Comparison of ENCODE assay signal across 21 mouse cellular contexts in genomic region chr12:33267965-33268364, GRCm38 (mm10).
DNase-seq lines count a peak whose midpoint lies in the region; ATAC-seq and TF ChIP-seq lines count a peak whose summit lies in the region.
"Had no signal": no experiment of that assay in that cellular context is flagged by ENCODE, and none has a peak within 500 bp of the region (broad histone marks: within the 10 kb centered on the region; RNA-seq: fewer than 3 reads in every experiment).

No protein-coding gene starts in this region.

- DNase-seq in frontal cortex, adult 2 months (ENCODE audit: extremely low spot score in 1 of 2, low spot score in 1 of 2), result no peak
- DNase-seq in kidney, postnatal 25 days, result no peak
- no peak for DNase-seq in stomach, postnatal 0 days (ENCODE audit: low spot score)
- no peak for DNase-seq in spleen, adult 18-20 months
- DNase-seq: adrenal gland, postnatal 36 days; B cell, adult 2 months; cerebellum, adult 2 months; kidney, adult 11 months; kidney, postnatal 10 days; layer of hippocampus, adult 9-11 months; right cerebral cortex, postnatal 14 days had no signal

- no peak for TF ChIP-seq CTCF in stomach, postnatal 0 days (IDR thresholded peaks at IDR 0.05; ENCODE audit: low read depth)

- WGBS in kidney, embryonic 15.5 days, result 39% methylated on average over 4 of the region's 4 CpGs
- WGBS in stomach, embryonic 15.5 days, result 40% methylated on average over 4 of the region's 4 CpGs
- WGBS in stomach, postnatal 0 days, result 54% methylated on average over 4 of the region's 4 CpGs

- no peak overlapping the region for H3K4me3 ChIP-seq in kidney, embryonic 15.5 days (replicated peaks)
- no peak overlapping the region for H3K4me3 ChIP-seq in stomach, embryonic 15.5 days (replicated peaks)
- no peak overlapping the region for H3K4me3 ChIP-seq in stomach, postnatal 0 days (ENCODE audit: low read depth, low read length)
- H3K4me3 ChIP-seq: hindbrain, embryonic 10.5 days; left cerebral cortex, adult 2 months; limb, embryonic 12.5 days; liver, embryonic 12.5 days; lung, embryonic 15.5 days; midbrain, embryonic 13.5 days had no signal

- TF ChIP-seq EP300 in stomach, postnatal 0 days (optimal IDR thresholded peaks at IDR 0.05), result no peak

- no peak overlapping the region for H3K4me2 ChIP-seq in kidney, embryonic 15.5 days
- H3K4me2 ChIP-seq in stomach, embryonic 15.5 days, result no peak overlapping the region
- H3K4me2 ChIP-seq in stomach, postnatal 0 days (replicated peaks; ENCODE audit: low read depth), result no peak overlapping the region
- H3K4me2 ChIP-seq: limb, embryonic 12.5 days; liver, embryonic 12.5 days; lung, embryonic 15.5 days; midbrain, embryonic 13.5 days had no signal

- H3K9ac ChIP-seq in kidney, embryonic 15.5 days, result no peak overlapping the region
- H3K9ac ChIP-seq in stomach, embryonic 15.5 days, result no peak overlapping the region
- no peak overlapping the region; the same call in 1 of the 2 replicates for H3K9ac ChIP-seq in stomach, postnatal 0 days (ENCODE audit: low read length)
- H3K9ac ChIP-seq: limb, embryonic 12.5 days; liver, embryonic 12.5 days; lung, embryonic 15.5 days; midbrain, embryonic 13.5 days had no signal

- H3K36me3 ChIP-seq in kidney, embryonic 15.5 days, result 0 out of 2 replicates have a peak, but pooled peaks cover under 1% of the 10 kb centered on the region
- no peaks in the 10 kb centered on the region for H3K36me3 ChIP-seq in stomach, embryonic 15.5 days
- H3K36me3 ChIP-seq in stomach, postnatal 0 days (ENCODE audit: control insufficient read depth, insufficient read depth, low read length), result no peaks in the 10 kb centered on the region
- H3K36me3 ChIP-seq: limb, embryonic 12.5 days; liver, embryonic 12.5 days; lung, embryonic 15.5 days; midbrain, embryonic 13.5 days had no signal

- peak; percentile 55; the same call in 1 of the 2 replicates for ATAC-seq in frontal cortex, adult (ENCODE audit: low TSS enrichment)
- ATAC-seq in kidney, embryonic 15.5 days (replicated peaks; ENCODE audit: low FRiP score), result no peak
- no peak for ATAC-seq in stomach, embryonic 15.5 days (ENCODE audit: insufficient read depth, low FRiP score, low read depth)
- no peak; the same call in 1 of the 2 replicates for ATAC-seq in stomach, postnatal 0 days (ENCODE audit: low FRiP score, low TSS enrichment)
- ATAC-seq: forebrain, embryonic 16.5 days; liver, embryonic 12.5 days; midbrain, embryonic 13.5 days had no signal

- peak overlapping the region; percentile 37; the same call in 1 of the 2 replicates for H3K27ac ChIP-seq in kidney, embryonic 15.5 days
- peak overlapping the region; percentile 44; the same call in 1 of the 2 replicates for H3K27ac ChIP-seq in stomach, embryonic 15.5 days
- H3K27ac ChIP-seq in stomach, postnatal 0 days (replicated peaks), result no peak overlapping the region
- H3K27ac ChIP-seq: hindbrain, embryonic 10.5 days; left cerebral cortex, adult 2 months; limb, embryonic 12.5 days; liver, embryonic 12.5 days; lung, embryonic 15.5 days; midbrain, embryonic 13.5 days had no signal

- H3K9me3 ChIP-seq in kidney, embryonic 15.5 days (replicated peaks), result no peaks in the 10 kb centered on the region
- H3K9me3 ChIP-seq in stomach, embryonic 15.5 days, result no peaks in the 10 kb centered on the region
- no peaks in the 10 kb centered on the region for H3K9me3 ChIP-seq in stomach, postnatal 0 days (ENCODE audit: control insufficient read depth, low read length)
- H3K9me3 ChIP-seq: liver, embryonic 12.5 days; lung, embryonic 15.5 days; midbrain, embryonic 13.5 days had no signal

- H3K4me1 ChIP-seq in kidney, embryonic 15.5 days, result peaks cover 10% of the 10 kb centered on the region
- no peaks in the 10 kb centered on the region for H3K4me1 ChIP-seq in stomach, embryonic 15.5 days
- H3K4me1 ChIP-seq in stomach, postnatal 0 days (replicated peaks; ENCODE audit: control insufficient read depth, insufficient read depth), result no peaks in the 10 kb centered on the region
- H3K4me1 ChIP-seq: liver, embryonic 12.5 days; lung, embryonic 15.5 days had no signal

- no peaks in the 10 kb centered on the region for H3K27me3 ChIP-seq in kidney, embryonic 15.5 days
- no peaks in the 10 kb centered on the region for H3K27me3 ChIP-seq in stomach, embryonic 15.5 days (replicated peaks)
- no peaks in the 10 kb centered on the region for H3K27me3 ChIP-seq in stomach, postnatal 0 days (ENCODE audit: control insufficient read depth, insufficient read depth, low read length)
- H3K27me3 ChIP-seq: limb, embryonic 12.5 days; liver, embryonic 12.5 days; lung, embryonic 15.5 days; midbrain, embryonic 13.5 days had no signal
